Mouse (Mus musculus): Measurements from ENCODE around the gene Stk26.

The Stk26 gene

GRCm38 (mm10) chrX:50840847-50841560, at the start of gene Stk26:
Stk26 (plus strand) TSS chrX:50841047.
- peak; percentile 42 for DNase-seq (ENCODE audit: low read depth, low spot score)

GRCm38 (mm10) chrX:50793005-50793680, 47.7 kb upstream of the Stk26 start:
- DNase-seq (ENCODE audit: low read depth, low spot score), result no peak

- no peak for DNase-seq (ENCODE audit: low read depth, low spot score)
Measured at GRCm38 (mm10) chrX:50797798-50798197, 43.0 kb upstream of the Stk26 start.

GRCm38 (mm10) chrX:50798571-50798970, 42.3 kb upstream of the Stk26 start:
- no peak for DNase-seq (ENCODE audit: low read depth, low spot score)

- DNase-seq (ENCODE audit: low read depth, low spot score), result peak; percentile 48
Measured at GRCm38 (mm10) chrX:50799656-50800188, 41.1 kb upstream of the Stk26 start.

- no peak for DNase-seq (ENCODE audit: low read depth, low spot score)
Measured at GRCm38 (mm10) chrX:50805654-50806053, 35.2 kb upstream of the Stk26 start.

- no peak for DNase-seq (ENCODE audit: low read depth, low spot score)
Measured at GRCm38 (mm10) chrX:50823856-50824255, 17.0 kb upstream of the Stk26 start.

GRCm38 (mm10) chrX:50835592-50835991, 5.3 kb upstream of the Stk26 start:
- DNase-seq (ENCODE audit: low read depth, low spot score), result no peak

- DNase-seq (ENCODE audit: low read depth, low spot score), result no peak
Measured at GRCm38 (mm10) chrX:50836029-50836691, 4.7 kb upstream of the Stk26 start.

GRCm38 (mm10) chrX:50841587-50841986, 740 bp downstream of the Stk26 start:
- no peak for DNase-seq (ENCODE audit: low read depth, low spot score)

- no peak for DNase-seq (ENCODE audit: low read depth, low spot score)
Measured at GRCm38 (mm10) chrX:50842046-50842445, 1.2 kb downstream of the Stk26 start.

GRCm38 (mm10) chrX:50850428-50851184, 9.8 kb downstream of the Stk26 start:
- DNase-seq (ENCODE audit: low read depth, low spot score), result peak; percentile 38

GRCm38 (mm10) chrX:50863771-50864170, 22.9 kb downstream of the Stk26 start:
- peak; percentile 62 for DNase-seq (ENCODE audit: low read depth, low spot score)

GRCm38 (mm10) chrX:50864734-50865133, 23.9 kb downstream of the Stk26 start:
- no peak for DNase-seq (ENCODE audit: low read depth, low spot score)

GRCm38 (mm10) chrX:50874246-50875002, 33.6 kb downstream of the Stk26 start:
- DNase-seq (ENCODE audit: low read depth, low spot score), result no peak

GRCm38 (mm10) chrX:50887999-50888398, 47.2 kb downstream of the Stk26 start:
- DNase-seq (ENCODE audit: low read depth, low spot score), result no peak

- no peak for DNase-seq (ENCODE audit: low read depth, low spot score)
Measured at GRCm38 (mm10) chrX:50903497-50903896, 62.6 kb downstream of the Stk26 start.

GRCm38 (mm10) chrX:50909915-50910314, 69.1 kb downstream of the Stk26 start:
- no peak for DNase-seq (ENCODE audit: low read depth, low spot score)

GRCm38 (mm10) chrX:50917389-50917788, 76.5 kb downstream of the Stk26 start:
- DNase-seq (ENCODE audit: low read depth, low spot score), result peak; percentile 70

GRCm38 (mm10) chrX:50918754-50919153, 77.9 kb downstream of the Stk26 start:
- no peak for DNase-seq (ENCODE audit: low read depth, low spot score)

Data from forelimb bud, embryonic 11.5 days (tissue).